Mouse (Mus musculus) embryonic facial prominence, embryonic 15.5 days (tissue): ENCODE measurements at regions not wholly inside any gene's neighbourhood (a gene's known extent, or its start where the extent isn't known, plus 50 kb on each side); places are given as distances from the start of the nearest gene placed in this dataset.

Experiments used
- ATAC-seq: fragments of 200-750 bp; cut with Nextera tagmentation; 2 replicates; pipeline ENCODE4 v1.8.0; 2017; ENCODE audit warnings: low read depth, moderate TSS enrichment; ENCODE audit not compliant: insufficient number of reproducible peaks, low FRiP score, low TSS enrichment
- H3K27ac ChIP-seq: fragments of 300-500 bp; sonication (generic); replicated peaks from 2 replicates; pipeline ENCODE4 v1.5.1; 2015; ENCODE audit warnings: mild to moderate bottlenecking, inconsistent platforms
- H3K27me3 ChIP-seq: fragments of 300-500 bp; sonication (generic); 2 replicates; pipeline ENCODE4 v1.6.1; 2015; ENCODE audit warnings: inconsistent platforms
- H3K36me3 ChIP-seq: fragments of 300-500 bp; sonication (generic); 2 replicates; pipeline ENCODE4 v1.6.1; 2015; ENCODE audit warnings: mild to moderate bottlenecking, inconsistent platforms
- H3K4me1 ChIP-seq: fragments of 300-500 bp; sonication (generic); 2 replicates; pipeline ENCODE4 v1.6.1; 2015; ENCODE audit warnings: inconsistent platforms
- H3K4me2 ChIP-seq: fragments of 300-500 bp; sonication (generic); replicated peaks from 2 replicates; pipeline ENCODE4 v1.6.1; 2015; ENCODE audit warnings: mild to moderate bottlenecking, inconsistent platforms
- H3K4me3 ChIP-seq: fragments of 300-500 bp; sonication (generic); replicated peaks from 2 replicates; pipeline ENCODE4 v1.5.1; 2015; ENCODE audit warnings: mild to moderate bottlenecking, inconsistent platforms
- H3K9ac ChIP-seq: fragments of 300-500 bp; sonication (generic); 2 replicates; pipeline ENCODE4 v1.6.1; 2015; ENCODE audit warnings: inconsistent platforms
- H3K9me3 ChIP-seq: fragments of 300-500 bp; sonication (generic); replicated peaks from 2 replicates; pipeline ENCODE4 v1.6.1; 2016; ENCODE audit warnings: inconsistent platforms
- WGBS: fragments of 180-500 bp; shearing (Covaris S2); methylation state at CpG from one replicate; pipeline ENCODE4 v1.1.7; 2015; 5-methylcytosine and 5-hydroxymethylcytosine counted together

GRCm38 (mm10) chr6:89037901-89038300 lies 135.8 kb downstream of the Tpra1 start:
- Histone ChIP-seq H3K9ac (no peak overlapping the region), H3K27me3 (peaks cover 10% of the 10 kb centered on the region; the same call in 1 of the 2 replicates), H3K36me3 (no peaks in the 10 kb centered on the region), H3K9me3 (no peaks in the 10 kb centered on the region), H3K4me3 (no peak overlapping the region), H3K4me1 (no peaks in the 10 kb centered on the region), H3K4me2 (no peak overlapping the region), H3K27ac (no peak overlapping the region)
- WGBS, result 64% methylated on average over 7 of the region's 7 CpGs
- no peak for ATAC-seq

- H3K4me1 ChIP-seq, result no peaks in the 10 kb centered on the region
- 74% methylated on average over 4 of the region's 4 CpGs for WGBS
- no peak overlapping the region for H3K4me2 ChIP-seq
- no peaks in the 10 kb centered on the region for H3K36me3 ChIP-seq
- 0 out of 2 replicates have a peak, but pooled peaks cover 3% of the 10 kb centered on the region for H3K27me3 ChIP-seq
- no peak for ATAC-seq
- H3K27ac ChIP-seq, result no peak overlapping the region
- H3K9me3 ChIP-seq, result no peaks in the 10 kb centered on the region
- H3K4me3 ChIP-seq, result no peak overlapping the region
- no peak overlapping the region for H3K9ac ChIP-seq
These were observed 138.9 kb downstream of the Tpra1 start for GRCm38 (mm10) chr6:89040919-89041318.

GRCm38 (mm10) chr6:89042478-89043239 lies 140.6 kb downstream of the Tpra1 start:
- no peak overlapping the region for H3K9ac ChIP-seq
- 49% methylated on average over 24 of the region's 24 CpGs for WGBS
- H3K27ac ChIP-seq, result no peak overlapping the region
- H3K36me3 ChIP-seq, result no peaks in the 10 kb centered on the region
- no peak overlapping the region for H3K4me3 ChIP-seq
- no peaks in the 10 kb centered on the region for H3K27me3 ChIP-seq
- no peaks in the 10 kb centered on the region for H3K4me1 ChIP-seq
- no peaks in the 10 kb centered on the region for H3K9me3 ChIP-seq
- ATAC-seq, result no peak
- H3K4me2 ChIP-seq, result no peak overlapping the region

DNA sequence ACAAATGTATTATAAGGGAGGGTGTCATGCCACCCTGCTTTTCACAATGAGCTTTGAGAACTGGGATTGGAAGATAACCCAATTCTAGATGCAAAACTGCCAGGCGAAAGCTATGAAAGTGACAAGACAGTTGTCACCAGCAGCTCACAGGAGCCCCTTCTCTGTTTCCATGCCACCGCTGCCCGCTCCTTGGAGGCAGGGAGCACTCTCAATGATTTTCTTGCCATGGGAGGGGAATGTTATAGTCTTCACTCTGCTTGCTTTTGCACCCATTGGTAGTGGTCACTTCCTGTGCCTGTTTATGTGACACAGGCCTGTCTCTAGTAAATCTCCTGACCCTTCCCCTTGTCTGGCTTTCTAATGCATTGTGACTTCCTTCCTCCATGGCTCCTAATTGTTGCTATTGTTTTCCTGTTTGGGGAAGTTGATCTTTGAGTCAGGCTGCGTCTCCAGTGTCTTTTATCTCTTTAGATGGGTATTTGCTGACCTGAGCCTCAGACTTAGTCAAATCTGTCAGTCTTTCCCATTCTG lies 143.4 kb downstream of the Tpra1 start:
- Histone ChIP-seq H3K9me3 (no peaks in the 10 kb centered on the region), H3K4me2 (no peak overlapping the region), H3K36me3 (no peaks in the 10 kb centered on the region), H3K4me1 (no peaks in the 10 kb centered on the region), H3K27me3 (no peaks in the 10 kb centered on the region), H3K4me3 (no peak overlapping the region), H3K9ac (no peak overlapping the region), H3K27ac (no peak overlapping the region)
- 73% methylated on average over 4 of the region's 4 CpGs for WGBS
- ATAC-seq, result no peak

DNA sequence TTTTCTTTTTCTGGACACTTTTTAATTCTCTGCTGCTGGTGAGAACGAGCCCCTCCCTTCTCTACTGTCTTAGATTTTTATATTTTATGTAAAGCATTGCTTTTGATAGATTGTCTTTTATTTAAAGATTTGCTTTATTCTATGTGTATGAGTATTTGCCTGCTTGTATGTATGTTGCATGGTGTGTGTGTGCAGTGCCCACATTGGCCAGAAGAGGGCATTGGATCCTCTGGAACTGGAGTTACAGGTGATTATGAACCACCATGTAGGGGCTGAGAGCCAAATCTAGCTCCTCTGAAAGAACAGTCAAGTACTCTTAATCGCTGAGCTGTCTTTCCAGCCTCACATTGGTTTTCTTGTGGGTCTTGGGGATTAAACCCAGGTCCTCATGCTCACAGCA lies 144.4 kb downstream of the Tpra1 start:
- no peak for ATAC-seq
- 73% methylated on average over 2 of the region's 2 CpGs for WGBS
- Histone ChIP-seq H3K4me2 (no peak overlapping the region), H3K4me1 (no peaks in the 10 kb centered on the region), H3K9ac (no peak overlapping the region), H3K4me3 (no peak overlapping the region), H3K9me3 (no peaks in the 10 kb centered on the region), H3K36me3 (no peaks in the 10 kb centered on the region), H3K27me3 (no peaks in the 10 kb centered on the region), H3K27ac (no peak overlapping the region)

DNA sequence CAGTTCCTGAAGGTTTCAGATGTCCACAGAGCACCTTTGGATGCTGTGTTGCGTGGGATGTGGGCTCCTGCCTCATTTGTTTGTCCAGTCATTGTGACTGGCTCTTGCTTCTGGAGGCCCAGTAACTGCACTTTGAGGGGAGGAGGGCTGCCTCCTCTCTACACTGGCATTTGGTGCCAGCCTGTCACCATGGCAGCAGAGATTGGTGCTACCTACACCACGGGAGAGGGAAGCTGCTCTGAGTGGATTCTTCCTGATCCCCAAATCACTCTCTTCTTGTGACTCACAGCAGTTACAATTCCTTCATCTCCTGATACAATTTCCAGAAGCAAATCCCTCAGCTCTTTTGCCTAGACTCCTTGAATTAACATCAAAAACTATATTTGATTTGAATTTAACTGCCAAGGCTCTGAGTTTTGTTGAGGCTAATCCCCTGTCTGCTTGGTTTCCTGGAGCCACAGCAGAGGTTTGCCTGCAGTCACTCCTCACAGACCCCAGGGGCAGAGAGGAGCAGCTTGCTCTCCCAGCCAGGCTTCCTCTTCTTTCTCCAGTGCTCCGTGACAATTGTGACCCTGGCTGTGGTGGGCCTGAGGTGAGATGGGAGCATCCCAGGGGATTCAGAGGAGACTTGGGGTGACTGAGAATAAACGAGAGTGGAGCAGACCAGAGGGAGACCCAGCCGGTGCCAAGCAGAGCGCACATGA lies 145.7 kb downstream of the Tpra1 start:
- Histone ChIP-seq H3K4me2 (no peak overlapping the region), H3K9me3 (no peaks in the 10 kb centered on the region), H3K4me1 (no peaks in the 10 kb centered on the region), H3K9ac (no peak overlapping the region), H3K27me3 (no peaks in the 10 kb centered on the region), H3K36me3 (no peaks in the 10 kb centered on the region), H3K4me3 (no peak overlapping the region), H3K27ac (no peak overlapping the region)
- ATAC-seq, result no peak
- WGBS, result 55% methylated on average over 6 of the region's 6 CpGs

DNA sequence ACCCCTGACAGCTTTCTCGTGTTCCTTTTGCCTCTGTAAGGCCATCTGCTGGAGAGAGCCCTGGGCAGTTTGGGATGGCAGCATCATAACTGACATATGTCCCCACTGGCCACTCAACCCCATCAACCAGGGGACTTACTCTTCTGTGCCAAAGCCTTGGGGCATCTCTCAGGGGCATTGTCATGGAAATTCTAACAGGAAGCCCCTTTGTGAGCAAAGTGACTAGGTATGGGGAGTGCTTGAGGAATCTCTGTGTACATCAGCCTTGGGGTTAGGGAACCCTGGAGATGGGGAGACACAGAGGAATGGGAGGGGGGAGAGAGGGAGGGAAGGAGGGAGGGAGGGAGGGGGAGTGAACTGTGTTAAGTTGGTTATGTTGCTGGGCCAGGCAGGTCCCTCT lies 147.2 kb downstream of the Tpra1 start:
- Histone ChIP-seq H3K9me3 (no peaks in the 10 kb centered on the region), H3K4me1 (no peaks in the 10 kb centered on the region), H3K27ac (no peak overlapping the region), H3K4me2 (no peak overlapping the region), H3K27me3 (no peaks in the 10 kb centered on the region), H3K9ac (no peak overlapping the region), H3K36me3 (no peaks in the 10 kb centered on the region), H3K4me3 (no peak overlapping the region)
- WGBS, result 48% methylated on average over 1 of the region's 1 CpGs
- no peak for ATAC-seq

DNA sequence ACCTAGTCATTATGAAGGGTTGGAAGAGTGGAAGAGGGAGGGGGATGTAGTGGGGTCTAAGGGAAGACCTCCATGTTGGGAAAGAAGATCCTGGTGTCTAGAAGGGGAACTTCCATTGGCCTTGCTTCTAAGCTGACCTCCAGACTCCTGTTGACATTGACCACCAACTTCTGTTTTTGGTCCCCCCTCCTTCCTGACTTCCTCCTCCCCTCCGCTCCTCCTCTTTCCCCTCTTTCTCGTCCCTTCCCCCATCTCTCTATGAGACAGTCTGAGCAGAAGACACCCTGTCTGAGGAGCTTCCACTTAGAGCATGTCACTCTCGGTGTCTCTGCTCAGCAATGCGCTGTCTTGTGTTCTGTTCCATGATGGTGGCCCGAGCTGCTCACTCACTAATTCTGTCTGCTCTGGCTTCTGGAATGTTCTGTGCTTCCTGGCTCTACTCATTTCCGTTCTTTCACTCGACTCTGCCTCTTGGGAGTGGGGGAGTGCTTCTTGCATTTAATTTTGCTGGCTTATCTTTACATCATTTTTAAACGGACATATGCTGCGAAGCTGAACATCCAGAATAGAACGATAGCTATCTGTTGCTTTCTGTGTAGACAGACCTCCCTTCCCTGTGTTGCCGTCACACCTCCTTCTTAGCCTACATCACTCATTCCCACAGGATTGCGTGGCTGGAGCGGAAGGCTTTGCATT lies 148.7 kb downstream of the Tpra1 start:
- Histone ChIP-seq H3K9me3 (no peaks in the 10 kb centered on the region), H3K4me2 (no peak overlapping the region), H3K36me3 (no peaks in the 10 kb centered on the region), H3K9ac (no peak overlapping the region), H3K27ac (no peak overlapping the region), H3K27me3 (no peaks in the 10 kb centered on the region), H3K4me3 (no peak overlapping the region), H3K4me1 (no peaks in the 10 kb centered on the region)
- 74% methylated on average over 13 of the region's 13 CpGs for WGBS
- no peak for ATAC-seq

DNA sequence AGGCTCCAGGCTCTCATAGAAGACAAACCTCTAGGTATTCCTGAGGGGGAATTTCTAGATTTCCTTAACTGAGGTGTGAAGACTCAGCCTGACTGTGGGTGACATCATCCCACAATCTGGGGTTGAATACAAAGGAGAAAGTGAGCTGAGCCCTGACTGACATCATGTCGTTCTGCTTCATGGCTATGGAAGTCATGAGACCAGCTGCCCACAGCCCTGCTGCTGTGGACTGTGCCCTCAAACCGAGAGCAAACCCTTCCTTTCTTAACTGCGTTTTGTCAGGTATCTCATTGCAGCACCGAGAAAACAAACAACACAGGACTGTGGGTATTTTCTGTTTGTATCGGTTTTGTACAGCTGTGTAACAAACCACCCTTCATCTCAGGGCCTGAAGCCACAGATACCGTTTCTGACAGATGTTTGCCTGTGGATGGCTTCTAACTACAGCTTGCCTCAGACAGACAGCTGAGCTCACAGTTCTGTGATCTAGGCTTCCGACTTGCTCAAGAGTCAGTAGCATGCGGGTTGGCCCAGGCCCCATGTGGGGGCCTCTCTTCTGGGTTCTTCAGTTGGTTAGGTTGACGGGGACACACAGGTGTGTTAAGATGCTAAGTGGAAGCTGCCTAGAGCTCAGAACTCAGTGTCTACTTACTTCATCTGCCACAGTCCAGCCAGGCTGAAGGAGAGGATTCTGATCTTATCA lies 150.9 kb downstream of the Tpra1 start:
- no peaks in the 10 kb centered on the region for H3K36me3 ChIP-seq
- no peak for ATAC-seq
- H3K27me3 ChIP-seq, result no peaks in the 10 kb centered on the region
- no peak overlapping the region for H3K4me2 ChIP-seq
- H3K9me3 ChIP-seq, result no peaks in the 10 kb centered on the region
- no peak overlapping the region for H3K4me3 ChIP-seq
- WGBS, result 78% methylated on average over 9 of the region's 9 CpGs
- no peak overlapping the region for H3K27ac ChIP-seq
- no peak overlapping the region for H3K9ac ChIP-seq
- no peaks in the 10 kb centered on the region for H3K4me1 ChIP-seq

DNA sequence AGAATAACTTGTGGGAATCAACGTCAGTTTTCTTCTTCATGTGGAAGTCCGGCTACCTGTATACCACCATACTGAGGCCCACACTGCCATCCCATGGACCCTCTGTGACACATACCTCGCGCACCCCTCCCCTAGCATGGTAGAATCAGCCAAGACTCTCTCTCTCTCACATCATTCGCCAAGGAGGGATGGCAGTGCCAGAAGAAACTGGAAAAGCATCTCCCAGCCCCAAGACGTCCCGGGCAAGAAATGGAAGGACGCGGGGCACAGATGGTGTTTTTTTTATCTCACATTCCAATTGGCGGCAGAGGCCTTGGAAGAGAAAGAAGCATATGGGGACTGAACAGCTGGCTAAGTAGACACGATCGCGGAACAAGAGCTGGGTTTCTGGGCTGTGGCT lies 152.0 kb downstream of the Tpra1 start:
- 74% methylated on average over 13 of the region's 13 CpGs for WGBS
- Histone ChIP-seq H3K4me3 (no peak overlapping the region), H3K36me3 (no peaks in the 10 kb centered on the region), H3K4me2 (no peak overlapping the region), H3K27ac (no peak overlapping the region), H3K27me3 (no peaks in the 10 kb centered on the region), H3K4me1 (no peaks in the 10 kb centered on the region), H3K9ac (no peak overlapping the region), H3K9me3 (no peaks in the 10 kb centered on the region)
- no peak for ATAC-seq

- Histone ChIP-seq H3K4me2 (no peak overlapping the region), H3K36me3 (no peaks in the 10 kb centered on the region), H3K4me1 (no peaks in the 10 kb centered on the region), H3K27ac (no peak overlapping the region), H3K4me3 (no peak overlapping the region), H3K9me3 (no peaks in the 10 kb centered on the region), H3K27me3 (no peaks in the 10 kb centered on the region), H3K9ac (no peak overlapping the region)
- ATAC-seq, result no peak
- 69% methylated on average over 4 of the region's 4 CpGs for WGBS
These were observed 157.5 kb downstream of the Tpra1 start for GRCm38 (mm10) chr6:89059431-89059975.
